Mouse (Mus musculus) intestine, embryonic 16.5 days (tissue): ENCODE measurements around the gene Zfp366. TPM values are rescaled to one million over a fixed set of nuclear protein-coding genes. Genes with fewer than 3 reads are reported as not detected.
"Not testable (repeated sequence)": the region's sequence is repeated elsewhere in the genome, so short reads cannot be mapped to it uniquely, and the experiment has no call there.

Experiments
- ATAC-seq: fragments of 200-750 bp; cut with Nextera tagmentation; 2 replicates; pipeline ENCODE4 v1.8.0; 2017; ENCODE audit warnings: moderate TSS enrichment, moderate library complexity
- H3K27ac ChIP-seq: fragments of 300-500 bp; sonication (generic); 2 replicates; pipeline ENCODE4 v1.5.1; 2014; ENCODE audit warnings: mild to moderate bottlenecking, low read length
- H3K27me3 ChIP-seq: fragments of 300-500 bp; sonication (generic); replicated peaks from 2 replicates; pipeline ENCODE4 v1.6.1; 2014; ENCODE audit warnings: low read length, control low read depth, mixed read lengths; ENCODE audit not compliant: control insufficient read depth, insufficient read depth
- H3K36me3 ChIP-seq: fragments of 300-500 bp; sonication (generic); 2 replicates; pipeline ENCODE4 v1.6.1; 2014; ENCODE audit warnings: low read length, control low read depth; ENCODE audit not compliant: control insufficient read depth, insufficient read depth
- H3K4me1 ChIP-seq: fragments of 300-500 bp; sonication (generic); 2 replicates; pipeline ENCODE4 v1.6.1; 2014; ENCODE audit warnings: low read length, control low read depth, mixed read lengths; ENCODE audit not compliant: control insufficient read depth, insufficient read depth
- H3K4me2 ChIP-seq: fragments of 300-500 bp; sonication (generic); 2 replicates; pipeline ENCODE4 v1.6.1; 2014; ENCODE audit warnings: low read depth, low read length, control low read depth
- H3K4me3 ChIP-seq: fragments of 300-500 bp; sonication (generic); 2 replicates; pipeline ENCODE4 v1.5.1; 2014; ENCODE audit warnings: mild to moderate bottlenecking, low read length
- H3K9ac ChIP-seq: fragments of 300-500 bp; sonication (generic); 2 replicates; pipeline ENCODE4 v1.6.1; 2014; ENCODE audit warnings: low read depth, low read length
- H3K9me3 ChIP-seq: fragments of 300-500 bp; sonication (generic); 2 replicates; pipeline ENCODE4 v1.6.1; 2016; ENCODE audit warnings: low read length, control low read depth; ENCODE audit not compliant: control insufficient read depth
- WGBS: fragments of 180-500 bp; shearing (Covaris S2); extraction: QIAGEN DNeasy Blood & Tissue Kit; methylation state at CpG from one replicate; pipeline ENCODE4 v1.1.7; 2014; 5-methylcytosine and 5-hydroxymethylcytosine counted together
- polyA plus RNA-seq: library from polyadenylated mRNA; unstranded; fragments of >200 nt; fragmentation: Nextera tagmentation; extraction: Ambion mirVana; gene quantifications from 2 replicates; pipeline ENCODE4 v1.2.1, GENCODE M21; 2015

The Zfp366 gene
- polyA plus RNA-seq, 1 experiment from 2014 or later = 0.50 TPM

DNA sequence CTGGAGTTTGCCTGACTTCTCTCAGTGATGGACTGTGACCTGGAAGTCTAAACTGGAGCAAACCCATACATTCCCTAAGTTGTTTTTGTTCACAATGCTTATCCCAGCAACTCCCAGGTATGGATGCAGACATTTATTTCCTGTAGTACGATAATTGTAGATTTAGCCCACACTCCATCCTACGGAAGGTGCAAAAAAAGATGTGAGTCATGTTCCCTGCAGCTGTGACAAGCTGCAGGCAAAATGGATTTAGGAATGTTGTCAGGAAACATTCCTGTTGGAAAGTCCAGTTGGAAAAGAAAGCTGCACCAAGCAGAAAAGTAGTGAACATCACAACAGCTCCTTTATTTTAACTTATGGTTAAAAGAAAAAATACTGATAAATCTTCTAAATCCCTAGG, 26.9 kb upstream of the Zfp366 start:
- no peak overlapping the region for H3K9ac ChIP-seq
- H3K9me3 ChIP-seq = no peaks in the 10 kb centered on the region
- no peak for ATAC-seq
- WGBS = 77% methylated on average over 2 of the region's 2 CpGs
- H3K4me3 ChIP-seq = no peak overlapping the region
- no peak overlapping the region for H3K27ac ChIP-seq
- H3K4me1 ChIP-seq = no peaks in the 10 kb centered on the region
- no peaks in the 10 kb centered on the region for H3K27me3 ChIP-seq
- no peak overlapping the region for H3K4me2 ChIP-seq
- no peaks in the 10 kb centered on the region for H3K36me3 ChIP-seq

DNA sequence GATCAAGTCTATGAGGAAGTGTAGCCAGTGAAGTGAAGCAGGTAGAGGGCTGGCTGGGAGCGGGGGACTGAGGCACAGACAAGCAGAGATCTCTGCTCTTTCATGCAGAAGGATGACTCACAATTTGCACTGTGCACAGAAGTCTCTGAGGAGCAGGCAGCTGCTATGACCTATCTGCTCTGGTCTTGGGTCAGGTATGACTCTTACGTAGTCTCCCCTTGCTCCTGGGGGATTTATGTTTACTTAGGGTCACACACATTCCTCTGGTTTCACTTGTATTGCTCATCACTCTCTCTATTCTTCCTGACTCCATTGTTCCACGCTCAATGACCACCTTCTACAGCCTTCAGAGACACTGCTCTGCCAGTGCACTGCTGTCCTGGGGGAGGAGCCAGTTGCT, 25.9 kb upstream of the Zfp366 start:
- no peak overlapping the region for H3K27ac ChIP-seq
- no peaks in the 10 kb centered on the region for H3K27me3 ChIP-seq
- peaks cover 8% of the 10 kb centered on the region for H3K4me1 ChIP-seq
- no peak overlapping the region for H3K4me3 ChIP-seq
- no peaks in the 10 kb centered on the region for H3K36me3 ChIP-seq
- ATAC-seq = no peak
- no peak overlapping the region for H3K4me2 ChIP-seq
- H3K9ac ChIP-seq = no peak overlapping the region
- 86% methylated on average over 3 of the region's 3 CpGs for WGBS
- no peaks in the 10 kb centered on the region for H3K9me3 ChIP-seq

DNA sequence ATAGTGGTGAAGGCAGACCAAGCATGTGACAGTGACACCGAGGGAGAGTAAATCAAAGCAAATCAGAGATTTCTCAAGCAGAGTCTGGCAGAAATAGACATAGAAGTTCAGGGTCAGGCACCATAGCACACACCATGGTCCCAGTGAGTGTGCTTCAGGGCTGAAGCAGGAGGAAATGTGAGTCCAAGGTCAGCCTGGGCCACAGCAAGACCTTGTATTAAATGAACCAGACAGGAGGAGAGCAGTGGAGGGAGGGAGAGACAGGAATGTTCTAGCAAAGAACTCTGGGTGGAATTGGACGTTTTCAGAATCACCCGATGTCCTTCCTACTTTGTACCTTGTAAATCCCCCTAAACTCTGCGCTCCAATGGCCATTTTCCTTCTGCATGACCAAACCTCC, 21.6 kb upstream of the Zfp366 start:
- H3K36me3 ChIP-seq = no peaks in the 10 kb centered on the region
- H3K4me3 ChIP-seq = no peak overlapping the region
- H3K9ac ChIP-seq = no peak overlapping the region
- peaks cover 10% of the 10 kb centered on the region for H3K4me1 ChIP-seq
- WGBS = 66% methylated on average over 4 of the region's 4 CpGs
- no peak for ATAC-seq
- H3K4me2 ChIP-seq = no peak overlapping the region
- no peaks in the 10 kb centered on the region for H3K27me3 ChIP-seq
- H3K9me3 ChIP-seq = no peaks in the 10 kb centered on the region
- H3K27ac ChIP-seq = no peak overlapping the region

DNA sequence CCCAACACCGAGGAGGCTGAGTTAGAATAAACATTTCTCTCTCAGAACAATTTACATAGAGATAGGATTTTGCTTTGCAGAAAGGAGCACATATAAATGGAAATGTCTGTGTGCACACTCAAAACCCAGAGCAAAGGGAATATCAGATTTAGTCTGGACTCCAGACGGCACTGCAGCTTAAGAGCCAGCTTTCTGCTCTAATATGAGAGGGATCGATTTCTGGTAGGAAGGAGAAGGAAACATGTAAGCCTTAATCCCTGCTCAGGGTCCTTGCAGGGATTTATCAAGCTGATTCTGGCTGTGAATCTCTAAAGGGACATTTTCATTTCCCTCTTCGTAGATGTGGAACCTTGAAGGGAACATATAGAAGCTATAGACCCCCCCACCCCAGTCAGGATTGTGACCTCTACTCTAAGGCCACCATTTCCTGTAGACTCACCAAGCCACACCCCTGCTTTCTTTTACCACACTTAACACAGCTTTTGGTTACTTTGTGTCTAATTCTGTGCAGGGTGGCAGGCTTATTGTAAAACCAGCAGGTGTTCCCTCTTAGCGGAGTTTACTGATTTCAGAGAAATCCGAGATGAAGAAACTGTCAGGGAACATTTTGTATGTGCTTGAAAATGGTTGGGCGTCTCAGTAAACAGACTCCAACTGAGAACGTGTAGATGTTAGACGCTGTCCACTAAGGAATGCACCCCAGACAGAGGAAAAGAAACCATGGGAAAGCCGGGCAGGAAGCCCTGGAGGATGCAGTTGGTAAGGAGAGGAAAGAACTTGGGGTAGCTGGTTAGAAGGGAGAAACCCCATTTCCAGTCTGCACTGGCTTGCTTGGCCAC, 20.9 kb upstream of the Zfp366 start:
- Histone ChIP-seq H3K36me3 (no peaks in the 10 kb centered on the region), H3K9ac (no peak overlapping the region), H3K4me2 (no peak overlapping the region), H3K4me1 (peaks cover 10% of the 10 kb centered on the region), H3K27me3 (no peaks in the 10 kb centered on the region), H3K9me3 (no peaks in the 10 kb centered on the region), H3K27ac (no peak overlapping the region), H3K4me3 (no peak overlapping the region)
- 37% methylated on average over 10 of the region's 10 CpGs for WGBS
- ATAC-seq = no peak

DNA sequence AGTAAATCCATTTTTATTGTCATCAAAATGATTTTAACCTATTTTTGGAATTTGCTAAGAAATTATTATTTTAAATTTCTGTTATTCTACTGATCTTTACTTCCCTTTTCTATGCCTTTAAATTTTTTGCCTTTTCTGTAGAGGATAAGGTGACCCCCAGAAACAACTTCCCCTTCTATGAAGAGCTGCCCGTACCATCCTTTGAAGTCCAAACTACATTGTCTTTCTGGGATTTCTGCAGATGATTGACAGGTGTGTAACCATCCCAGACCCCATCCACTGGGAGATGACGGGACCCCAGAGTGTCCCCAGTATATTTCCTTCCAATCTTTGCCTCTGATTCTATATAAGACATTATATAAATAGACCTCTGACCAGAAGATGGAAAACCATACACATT, 20.3 kb upstream of the Zfp366 start:
- Histone ChIP-seq H3K4me1 (peaks cover 10% of the 10 kb centered on the region), H3K36me3 (no peaks in the 10 kb centered on the region), H3K27me3 (no peaks in the 10 kb centered on the region), H3K4me3 (no peak overlapping the region), H3K9ac (no peak overlapping the region), H3K4me2 (no peak overlapping the region), H3K9me3 (no peaks in the 10 kb centered on the region), H3K27ac (no peak overlapping the region)
- no peak for ATAC-seq
- WGBS = 82% methylated on average over 2 of the region's 2 CpGs

DNA sequence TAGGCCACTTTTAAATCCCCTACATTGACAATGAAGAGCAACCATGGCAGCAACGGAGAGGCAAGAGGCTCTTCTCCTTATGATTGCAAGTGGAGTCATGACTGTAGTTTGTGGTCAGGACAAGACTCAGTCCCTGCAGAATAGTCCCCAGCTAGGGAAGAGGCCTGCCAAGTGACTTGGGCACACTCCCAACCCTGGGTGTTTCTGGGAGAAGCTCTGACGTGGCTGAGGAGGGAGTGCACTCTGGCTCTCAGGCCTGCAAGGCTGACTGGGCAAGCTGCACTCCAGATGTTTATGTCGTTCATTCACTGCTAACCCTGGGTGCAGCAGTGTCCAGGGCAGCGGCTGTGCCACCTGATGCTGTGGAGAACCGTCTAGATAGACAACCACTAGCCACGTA, 15.2 kb upstream of the Zfp366 start:
- Histone ChIP-seq H3K4me1 (no peaks in the 10 kb centered on the region; the same call in 1 of the 2 replicates), H3K9ac (no peak overlapping the region), H3K9me3 (no peaks in the 10 kb centered on the region), H3K4me3 (no peak overlapping the region), H3K4me2 (no peak overlapping the region), H3K27me3 (no peaks in the 10 kb centered on the region), H3K27ac (no peak overlapping the region), H3K36me3 (no peaks in the 10 kb centered on the region)
- no peak for ATAC-seq
- WGBS = 75% methylated on average over 6 of the region's 6 CpGs

DNA sequence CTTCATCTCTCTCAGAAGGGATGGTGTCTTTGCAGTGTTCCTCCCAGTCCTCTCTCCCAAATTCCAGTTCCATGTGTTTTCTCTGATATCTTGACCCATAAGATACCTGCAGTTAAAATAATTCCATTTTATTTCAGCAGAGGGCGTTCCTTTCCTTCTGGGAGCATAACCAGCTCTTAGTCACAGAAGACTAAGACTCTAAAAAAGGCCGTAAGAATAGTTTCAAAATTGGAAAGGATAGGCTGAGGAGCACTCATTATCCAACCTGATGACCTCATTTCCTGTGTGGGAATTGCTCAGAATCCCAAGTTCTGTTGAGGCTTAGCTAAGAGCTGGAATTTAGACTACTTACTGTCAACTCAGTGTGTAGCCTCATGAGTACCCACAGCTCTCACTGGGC, 14.3 kb upstream of the Zfp366 start:
- no peaks in the 10 kb centered on the region for H3K36me3 ChIP-seq
- no peak for ATAC-seq
- no peaks in the 10 kb centered on the region for H3K9me3 ChIP-seq
- no peak overlapping the region for H3K9ac ChIP-seq
- H3K4me3 ChIP-seq = no peak overlapping the region
- no peaks in the 10 kb centered on the region for H3K27me3 ChIP-seq
- H3K4me1 ChIP-seq = no peaks in the 10 kb centered on the region
- 39% methylated on average over 2 of the region's 2 CpGs for WGBS
- H3K27ac ChIP-seq = no peak overlapping the region
- H3K4me2 ChIP-seq = no peak overlapping the region

DNA sequence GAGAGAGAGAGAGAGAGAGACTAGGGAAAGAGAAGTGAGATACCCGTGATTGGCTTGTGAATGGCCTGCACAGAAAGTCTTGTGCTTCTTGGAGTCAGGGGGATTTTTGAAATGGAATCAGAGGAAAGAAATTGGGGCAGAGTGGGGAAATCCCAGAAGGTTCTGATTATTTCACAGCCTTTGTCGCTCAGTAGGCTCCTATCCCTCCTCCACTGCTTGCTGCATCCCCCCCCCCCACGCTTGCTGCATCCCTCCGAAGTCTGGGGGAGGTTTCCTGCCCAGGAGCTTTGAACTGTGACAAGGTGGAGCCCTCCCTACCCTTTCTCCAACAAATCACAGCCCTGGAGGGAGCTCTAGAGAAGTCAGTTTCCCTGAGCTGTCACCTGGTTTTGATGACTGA, 10.8 kb upstream of the Zfp366 start:
- ATAC-seq = no peak
- H3K27ac ChIP-seq = no peak overlapping the region

DNA sequence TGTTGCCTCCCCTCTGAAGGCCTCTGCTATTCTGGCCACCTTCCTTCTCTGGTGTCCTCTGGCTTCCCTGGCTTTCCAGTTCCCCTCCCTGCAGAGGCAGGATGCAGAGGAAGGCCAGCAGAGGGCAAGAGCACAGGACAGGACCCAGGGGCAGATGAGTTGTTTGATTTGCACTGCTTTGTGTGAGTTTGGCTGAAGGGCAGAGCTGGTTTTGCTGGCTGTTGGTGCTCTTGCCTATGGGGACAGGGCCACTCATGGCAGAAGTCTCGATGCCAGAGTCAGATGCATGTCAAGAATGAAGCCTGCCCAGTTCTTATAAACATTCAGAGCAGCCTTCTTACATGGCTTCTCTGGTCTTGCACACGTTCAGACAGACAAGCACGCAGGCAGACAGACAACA, 1.8 kb upstream of the Zfp366 start:
- H3K27ac ChIP-seq, H3K36me3 ChIP-seq, H3K4me2 ChIP-seq, H3K4me1 ChIP-seq, H3K9ac ChIP-seq, H3K4me3 ChIP-seq, H3K27me3 ChIP-seq, ATAC-seq, H3K9me3 ChIP-seq: not testable (repeated sequence)
- 79% methylated on average over 3 of the region's 3 CpGs for WGBS

More for the DNA sequence above, 10.8 kb upstream of the Zfp366 start:
- H3K9me3 ChIP-seq = no peaks in the 10 kb centered on the region
- H3K36me3 ChIP-seq = no peaks in the 10 kb centered on the region
- WGBS = 54% methylated on average over 4 of the region's 4 CpGs
- H3K9ac ChIP-seq = no peak overlapping the region
- no peak overlapping the region for H3K4me3 ChIP-seq
- no peaks in the 10 kb centered on the region for H3K4me1 ChIP-seq
- H3K27me3 ChIP-seq = no peaks in the 10 kb centered on the region
- no peak overlapping the region for H3K4me2 ChIP-seq
